Mouse (Mus musculus) lung, postnatal 14 days (tissue): ENCODE results near the gene Tfam.
A peak's percentile ranks its signal among the peaks of the same experiment; 100 is the strongest.

Experiments used
- DNase-seq: peaks from one replicate; pipeline ENCODE4 v3.0.0; 2021

The Tfam gene

GRCm38 (mm10) chr10:71238240-71238554 is at the start of gene Tfam:
Gene Tfam, minus strand, starts transcription at chr10:71238280.
- DNase-seq, result no peak

DNA sequence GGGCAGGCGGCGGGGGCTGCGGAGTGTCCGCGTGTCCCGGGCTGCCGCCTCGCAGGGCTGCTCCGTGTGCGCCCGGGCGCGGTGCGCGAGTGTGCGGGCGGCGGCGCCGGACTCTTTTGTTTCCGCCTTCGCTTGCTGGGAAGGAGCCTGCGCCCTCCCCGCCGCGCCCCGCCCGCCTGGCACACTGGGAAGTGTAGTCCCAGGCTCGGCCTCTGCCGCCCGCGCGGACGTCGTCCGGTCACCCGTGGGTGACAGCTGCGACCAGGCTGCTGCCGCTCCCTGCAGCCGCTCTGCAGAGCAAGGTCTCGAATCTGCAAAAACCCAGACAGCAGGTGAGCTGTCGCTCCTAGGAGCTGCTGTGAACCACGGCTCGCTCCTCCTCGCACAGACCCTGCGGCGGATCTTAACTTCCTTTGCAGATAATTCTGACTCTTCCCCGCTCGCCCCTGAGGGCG is 47.1 kb upstream of the Tfam start, which contains the start of gene Ube2d1:
TSS of gene Ube2d1 (minus strand) at position 137 of the 455 bp plus-strand sequence.
- peak; percentile 88 for DNase-seq

- DNase-seq, result peak; percentile 7
Measured at GRCm38 (mm10) chr10:71284511-71285125, 46.5 kb upstream of the Tfam start.

GRCm38 (mm10) chr10:71284131-71284510 is 46.0 kb upstream of the Tfam start:
- DNase-seq, result no peak

DNA sequence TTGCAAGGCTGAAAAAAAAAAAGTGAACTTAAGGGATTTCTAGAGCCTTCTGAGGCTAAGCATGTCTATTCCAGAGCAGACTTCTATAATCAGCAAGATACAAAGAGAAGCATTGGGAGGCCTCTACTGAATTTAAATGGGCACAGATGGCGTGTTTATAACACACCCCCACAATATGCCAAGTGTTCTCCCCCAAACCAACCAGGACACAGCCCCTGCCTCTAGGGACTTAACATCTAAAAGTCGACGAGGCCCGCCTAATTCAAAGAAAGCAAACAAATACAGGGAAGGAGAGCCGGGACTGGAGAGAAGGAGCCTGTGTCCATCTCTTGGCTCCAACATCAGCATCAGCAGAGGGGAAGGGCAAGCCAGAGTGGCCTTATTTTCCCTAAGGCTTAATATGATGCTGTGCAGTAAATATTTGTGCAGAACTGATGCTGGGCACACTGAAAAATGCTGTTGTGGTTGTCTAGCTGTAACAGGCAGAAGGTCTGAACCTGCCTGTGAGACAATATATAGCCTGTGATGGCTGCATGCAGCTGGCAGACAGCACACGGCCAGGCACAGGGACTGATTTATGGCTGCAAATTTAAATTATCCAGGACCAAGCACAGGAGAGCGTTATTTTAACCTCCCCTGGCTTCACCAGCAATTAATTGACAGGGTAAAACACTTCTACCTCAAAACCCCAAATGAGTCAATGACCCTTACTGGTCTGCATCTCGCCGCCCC is 35.1 kb upstream of the Tfam start:
- no peak for DNase-seq

- DNase-seq, result no peak
Measured at GRCm38 (mm10) chr10:71267973-71268372, 29.9 kb upstream of the Tfam start.

- DNase-seq, result no peak
Measured at GRCm38 (mm10) chr10:71267511-71267910, 29.4 kb upstream of the Tfam start.

DNA sequence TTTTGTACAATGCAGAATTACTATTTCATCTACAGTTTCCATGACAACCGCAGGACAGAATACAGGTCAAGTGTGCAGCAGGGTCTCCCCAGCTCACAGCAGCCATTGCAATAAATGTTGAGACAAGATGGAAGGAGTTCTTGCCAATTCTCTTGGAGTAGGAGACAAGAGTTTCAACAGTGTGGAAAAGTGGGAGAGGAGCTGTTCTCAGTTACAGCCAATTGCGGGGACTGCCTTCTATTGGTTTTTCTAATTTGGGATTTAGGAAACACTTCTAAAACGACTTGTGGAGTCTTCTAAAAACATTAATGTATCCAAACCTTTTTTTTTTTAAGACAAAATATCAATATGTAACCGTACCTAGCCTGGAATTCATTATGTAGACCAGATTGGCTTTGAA is 27.0 kb upstream of the Tfam start:
- no peak for DNase-seq

- no peak for DNase-seq
Measured at GRCm38 (mm10) chr10:71261637-71262036, 23.6 kb upstream of the Tfam start.

DNA sequence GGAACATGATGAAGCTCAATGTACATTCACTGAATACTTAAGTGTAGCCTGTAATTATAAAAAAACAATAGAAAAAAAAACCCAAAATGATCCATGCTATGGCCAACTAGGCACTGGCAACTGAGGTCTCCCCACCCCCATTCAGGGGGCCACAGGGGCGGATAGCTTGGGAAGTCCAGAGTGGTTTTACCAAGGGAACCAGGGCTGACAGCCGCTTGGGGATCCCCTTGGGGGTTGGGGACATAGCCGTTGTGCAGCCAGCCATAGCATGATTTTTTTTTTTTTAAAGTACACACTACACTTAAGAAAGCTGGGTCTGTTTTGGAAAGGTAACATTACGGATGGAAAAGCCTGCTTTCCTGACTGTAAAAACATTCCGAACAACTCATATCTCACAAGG is 20.9 kb upstream of the Tfam start:
- no peak for DNase-seq

DNA sequence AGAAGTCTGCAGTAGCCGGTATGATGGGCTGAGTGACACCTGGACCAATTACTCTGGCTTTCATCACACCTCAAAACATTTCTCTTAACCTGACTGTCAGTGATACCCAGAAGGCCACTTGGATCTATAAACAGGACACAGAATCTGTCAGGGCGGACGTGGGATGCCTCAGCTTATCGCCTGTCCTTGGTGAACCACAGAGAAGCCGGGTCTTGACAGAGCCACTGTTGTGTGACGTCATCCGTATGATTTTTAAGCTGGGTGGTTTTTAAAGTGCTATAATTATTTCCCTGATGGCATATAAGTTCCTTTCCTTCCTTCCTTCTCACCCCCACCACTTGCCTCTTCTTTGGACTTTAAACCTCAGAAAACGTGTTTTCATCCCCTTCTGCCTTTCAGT is 20.4 kb upstream of the Tfam start:
- DNase-seq, result no peak

GRCm38 (mm10) chr10:71253147-71253546 is 15.1 kb upstream of the Tfam start:
- DNase-seq, result no peak

GRCm38 (mm10) chr10:71252421-71252820 is 14.3 kb upstream of the Tfam start:
- no peak for DNase-seq

DNA sequence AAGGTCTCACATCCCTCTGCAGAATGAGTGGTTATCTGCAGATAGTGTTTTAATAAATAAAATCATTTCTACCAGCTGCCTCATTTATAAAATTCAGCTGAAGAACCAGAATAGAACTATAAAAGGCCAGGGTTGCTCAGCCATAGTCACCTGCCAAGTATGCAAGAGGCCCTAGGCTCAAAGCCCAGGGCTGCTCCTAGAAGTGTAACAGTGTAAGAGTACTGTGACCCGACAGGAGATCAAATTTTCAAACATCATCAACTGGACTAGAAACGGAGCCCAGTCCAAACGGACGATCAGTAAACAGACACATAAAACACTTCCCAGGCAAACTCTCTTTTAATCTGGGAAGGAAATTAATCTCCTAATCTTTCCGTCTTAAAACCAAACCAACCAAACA is 13.8 kb upstream of the Tfam start:
- no peak for DNase-seq

- no peak for DNase-seq
Measured at GRCm38 (mm10) chr10:71251256-71251655, 13.2 kb upstream of the Tfam start.

DNA sequence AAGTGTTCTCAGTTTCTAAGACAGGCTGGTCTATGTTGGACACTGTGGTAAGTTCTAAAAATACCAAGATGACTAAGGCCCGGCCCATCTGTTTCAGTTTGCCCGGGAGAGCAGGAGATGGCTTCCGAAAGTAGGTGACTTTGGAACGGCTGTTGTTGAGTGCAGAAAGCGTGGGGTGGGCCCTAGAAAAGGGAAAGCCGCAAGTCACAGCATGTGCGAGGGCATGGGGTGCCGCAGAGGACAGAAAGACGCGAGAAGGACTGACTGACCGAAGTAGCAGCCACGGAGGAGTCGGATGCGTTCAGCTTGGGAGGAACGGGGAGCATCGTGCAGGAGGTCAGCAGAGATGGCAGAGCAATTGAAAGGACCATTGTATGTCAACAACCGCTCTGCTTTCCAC is 12.4 kb upstream of the Tfam start:
- DNase-seq, result no peak

DNA sequence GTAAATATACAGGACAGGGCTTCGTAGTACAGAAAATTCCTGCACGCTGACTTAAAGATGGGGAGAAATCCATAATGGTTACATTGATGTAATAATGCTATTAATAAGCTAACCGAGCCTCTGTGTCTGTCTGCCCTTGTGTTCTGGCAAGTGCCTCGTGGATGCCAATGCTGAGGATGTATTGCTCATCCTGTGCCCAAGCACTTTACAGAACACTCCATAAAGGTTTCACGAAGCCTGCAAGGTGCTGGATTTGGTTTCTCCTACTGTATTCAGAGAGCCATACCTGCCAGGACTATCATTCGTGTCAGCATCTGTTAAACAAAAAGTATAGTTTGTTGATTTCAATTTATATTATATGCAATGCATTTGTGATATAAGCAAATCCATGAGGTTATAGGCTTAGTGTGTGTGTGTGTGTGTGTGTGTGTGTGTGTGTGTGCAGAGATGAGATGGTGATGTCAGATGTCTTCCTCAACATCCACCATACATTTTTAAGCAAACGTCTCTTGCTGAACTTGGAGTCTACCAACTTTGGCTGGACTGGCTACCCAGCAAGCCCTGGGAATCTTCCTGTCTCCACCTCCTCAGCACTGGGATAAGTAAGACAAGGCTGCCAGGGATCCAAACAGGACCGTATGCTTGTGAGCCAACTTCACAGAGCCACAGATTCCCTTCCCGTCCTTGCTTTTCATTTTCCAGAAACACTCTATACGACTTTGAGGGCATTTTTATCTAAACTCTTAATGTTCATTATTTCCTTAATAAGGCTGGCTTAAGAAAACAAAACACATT is 11.2 kb upstream of the Tfam start:
- no peak for DNase-seq

DNA sequence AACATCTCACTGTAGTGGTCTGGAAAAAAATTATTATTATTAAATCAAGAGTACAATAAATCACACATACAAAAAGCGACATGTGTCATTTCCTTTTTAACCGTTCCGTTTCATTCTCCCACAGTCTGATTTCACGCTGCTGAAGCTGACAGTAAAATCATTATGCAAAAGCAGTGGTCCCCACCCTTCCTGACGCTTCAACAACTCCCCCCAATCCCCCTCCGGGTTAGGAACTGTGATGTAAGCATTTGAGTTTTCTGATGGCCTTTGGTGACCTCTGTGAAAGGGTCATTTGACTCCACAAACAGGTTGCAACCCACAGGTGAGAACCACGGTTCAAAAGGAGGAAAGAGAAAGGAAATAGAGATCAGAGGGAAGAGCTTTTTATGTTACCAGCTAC is 8.9 kb upstream of the Tfam start:
- no peak for DNase-seq

DNA sequence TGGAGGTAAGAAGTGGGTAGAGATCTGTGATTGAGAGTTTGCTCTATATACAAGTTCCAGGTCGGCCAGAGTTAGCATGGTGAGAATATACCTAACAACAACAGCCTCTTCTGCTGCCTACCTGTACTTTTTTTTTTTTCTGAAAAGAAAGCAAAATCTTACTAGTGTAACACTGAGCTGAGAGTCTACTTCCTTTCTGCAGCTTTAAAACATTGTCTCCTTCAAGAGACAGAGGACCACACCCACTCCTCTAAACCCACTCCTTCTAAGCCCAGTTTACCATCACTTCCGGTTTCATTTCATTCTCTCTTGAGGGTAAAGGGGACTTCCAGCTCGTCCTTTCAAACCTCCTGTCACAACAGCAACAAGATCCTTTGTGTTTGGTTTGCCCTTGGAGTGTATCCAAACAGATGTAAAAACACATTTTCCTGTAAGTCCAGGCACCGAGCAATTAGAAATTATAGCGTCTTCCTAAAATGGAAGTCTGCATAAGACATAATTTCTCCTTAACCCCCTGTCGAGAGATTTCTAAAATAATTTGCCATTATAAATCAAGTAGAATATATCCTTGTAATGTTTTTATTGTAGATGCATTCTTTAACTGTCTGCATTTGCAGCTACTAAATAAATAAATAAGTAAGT is 1.5 kb upstream of the Tfam start:
- DNase-seq, result no peak

GRCm38 (mm10) chr10:71237516-71238239 is 402 bp downstream of the Tfam start:
- DNase-seq, result peak; percentile 97

- DNase-seq, result no peak
Measured at GRCm38 (mm10) chr10:71234071-71234470, 4.0 kb downstream of the Tfam start.

DNA sequence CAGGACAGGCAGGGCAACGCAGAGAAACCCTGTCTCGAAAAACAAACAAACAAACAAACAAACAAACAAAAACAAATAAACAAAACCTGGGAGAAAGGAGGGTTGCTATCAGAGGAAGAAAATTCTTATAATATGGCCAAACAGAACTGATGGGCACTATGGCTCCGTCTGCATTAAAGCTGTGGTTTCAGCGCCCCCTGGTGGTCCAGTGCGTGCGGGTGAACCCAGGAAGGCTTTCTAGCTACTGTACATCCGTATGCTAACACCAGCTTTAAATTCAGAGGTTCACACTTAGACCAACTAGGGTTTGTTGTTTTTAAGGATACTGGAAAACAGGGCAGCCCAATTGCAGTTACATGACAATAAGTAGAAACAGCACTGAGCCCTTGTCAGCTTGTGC is 12.2 kb downstream of the Tfam start:
- peak; percentile 91 for DNase-seq

DNA sequence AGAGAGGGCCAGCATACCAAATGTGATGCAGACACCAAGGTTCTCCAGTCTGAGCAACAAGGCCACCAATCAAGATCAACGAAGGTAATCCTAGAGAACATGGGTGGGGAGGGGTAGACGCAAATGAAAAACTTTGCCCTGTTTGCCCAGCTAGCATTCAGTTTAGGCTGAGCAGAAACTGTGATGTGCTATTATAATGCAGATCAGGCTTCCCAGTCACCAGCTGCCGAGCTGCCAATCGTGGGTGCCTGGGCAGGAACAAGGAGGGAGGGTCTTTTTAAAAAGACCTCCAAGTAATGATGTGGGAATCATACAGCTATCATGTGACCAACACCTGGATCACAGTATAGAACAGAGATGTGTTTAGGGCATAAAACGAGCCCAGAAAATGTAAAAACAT is 15.0 kb downstream of the Tfam start:
- no peak for DNase-seq
